Mouse (Mus musculus): ENCODE data around the gene Miga2. TPM values are rescaled to one million over a fixed set of nuclear protein-coding genes. Genes with fewer than 3 reads are reported as not detected.

Gene Miga2
- total RNA-seq, 2 experiments from 2014 or later = 62.9 to 69.4 TPM

- intact Hi-C loops (cut with DNase I) = no loop called here
- peak; percentile 72 to 83 for DNase-seq
Measured at GRCm38 (mm10) chr2:30392577-30393369, 28.7 kb downstream of the Miga2 start.

GRCm38 (mm10) chr2:30393370-30393656 is 29.3 kb downstream of the Miga2 start:
- no peak for DNase-seq
- intact Hi-C loops (cut with DNase I) = no loop called here

GRCm38 (mm10) chr2:30395757-30396156 is 31.7 kb downstream of the Miga2 start:
- intact Hi-C loops (cut with DNase I) = no loop called here
- DNase-seq = no peak

- DNase-seq = no peak
- intact Hi-C loops (cut with DNase I) = no loop called here
Measured at GRCm38 (mm10) chr2:30396246-30396645, 32.2 kb downstream of the Miga2 start.

GRCm38 (mm10) chr2:30397986-30398512 is 34.0 kb downstream of the Miga2 start:
- no peak for DNase-seq
- intact Hi-C loops (cut with DNase I) = no loop called here

GRCm38 (mm10) chr2:30399191-30400171 is 35.4 kb downstream of the Miga2 start:
- intact Hi-C loops (cut with DNase I) = no loop called here
- no peak for DNase-seq

- intact Hi-C loops (cut with DNase I) = no loop called here
- no peak for DNase-seq
Measured at GRCm38 (mm10) chr2:30401581-30401980, 37.5 kb downstream of the Miga2 start.

- intact Hi-C loops (cut with DNase I) = no loop called here
- DNase-seq = peak in 1 of 2 experiments; percentile 43
Measured at GRCm38 (mm10) chr2:30402351-30402826, 38.4 kb downstream of the Miga2 start.

GRCm38 (mm10) chr2:30402843-30403242 is 38.8 kb downstream of the Miga2 start:
- intact Hi-C loops (cut with DNase I) = no loop called here
- no peak for DNase-seq

GRCm38 (mm10) chr2:30403870-30404269 is 39.8 kb downstream of the Miga2 start:
- DNase-seq = no peak
- intact Hi-C loops (cut with DNase I) = no loop called here

- intact Hi-C loops (cut with DNase I) = no loop called here
- no peak for DNase-seq
Measured at GRCm38 (mm10) chr2:30407221-30407620, 43.2 kb downstream of the Miga2 start.

- intact Hi-C loops (cut with DNase I) = no loop called here
- DNase-seq = no peak
Measured at GRCm38 (mm10) chr2:30407778-30408177, 43.7 kb downstream of the Miga2 start.

- intact Hi-C loops (cut with DNase I) = no loop called here
Measured at GRCm38 (mm10) chr2:30408452-30409100, 44.5 kb downstream of the Miga2 start.

GRCm38 (mm10) chr2:30409454-30410176 is 45.6 kb downstream of the Miga2 start:
- intact Hi-C loops (cut with DNase I) = no loop called here
- DNase-seq = peak; percentile 23 to 49

More at GRCm38 (mm10) chr2:30408452-30409100, 44.5 kb downstream of the Miga2 start:
- no peak for DNase-seq

GRCm38 (mm10) chr2:30413038-30413973 is 49.3 kb downstream of the Miga2 start:
- intact Hi-C loops (cut with DNase I) = no loop called here
- no peak for DNase-seq

- DNase-seq = no peak
- intact Hi-C loops (cut with DNase I) = loop anchor here (2.0 kb wide), 1 partner anchor 47 kb away; no protein-coding TSS in a partner anchor
Measured at GRCm38 (mm10) chr2:30414101-30414500, 50.1 kb downstream of the Miga2 start.

- intact Hi-C loops (cut with DNase I) = loop anchor here (2.0 kb wide), 1 partner anchor 48 kb away; no protein-coding TSS in a partner anchor
Measured at GRCm38 (mm10) chr2:30414681-30415080, 50.6 kb downstream of the Miga2 start.

GRCm38 (mm10) chr2:30415157-30415935 is 51.3 kb downstream of the Miga2 start, which contains the start of gene Crat:
Crat (minus strand) TSS chr2:30415813.
- intact Hi-C loops (cut with DNase I) = loop anchor here (2.0 kb wide), 1 partner anchor 49 kb away; no protein-coding TSS in a partner anchor
- peak; percentile 93 to 95 for DNase-seq

More at GRCm38 (mm10) chr2:30414681-30415080, 50.6 kb downstream of the Miga2 start:
- no peak for DNase-seq
